Mouse (Mus musculus): ENCODE measurements around the gene Fmnl2. TPM values are rescaled to one million over a fixed set of nuclear protein-coding genes. Genes with fewer than 3 reads are reported as not detected.

Gene Fmnl2
- polyA plus RNA-seq, 1 experiment from 2014 or later: 3.3 TPM

- H3K27me3 ChIP-seq (ENCODE audit: control insufficient read depth, insufficient read depth, low read length): no peaks in the 10 kb centered on the region
- WGBS: 43% methylated on average over 4 of the region's 4 CpGs
- no peak overlapping the region for H3K27ac ChIP-seq (ENCODE audit: low read length)
- H3K9me3 ChIP-seq (replicated peaks; ENCODE audit: control insufficient read depth, low read length): no peaks in the 10 kb centered on the region
- H3K4me2 ChIP-seq (ENCODE audit: low read depth, low read length): no peak overlapping the region
- H3K4me1 ChIP-seq (ENCODE audit: control insufficient read depth, insufficient read depth, low read length): peaks cover 35% of the 10 kb centered on the region
- H3K9ac ChIP-seq (ENCODE audit: low read length): no peak overlapping the region
- no peaks in the 10 kb centered on the region for H3K36me3 ChIP-seq (ENCODE audit: control insufficient read depth, insufficient read depth, low read length)
- H3K4me3 ChIP-seq (replicated peaks; ENCODE audit: low read length): no peak overlapping the region
- ATAC-seq (ENCODE audit: insufficient read depth, low FRiP score): no peak
Measured at GRCm38 (mm10) chr2:52989316-52989715, 131.7 kb downstream of the Fmnl2 start.

- Histone ChIP-seq H3K9ac (ENCODE audit: low read length) (no peak overlapping the region), H3K27me3 (ENCODE audit: control insufficient read depth, insufficient read depth, low read length) (no peaks in the 10 kb centered on the region), H3K4me3 (replicated peaks; ENCODE audit: low read length) (no peak overlapping the region), H3K36me3 (ENCODE audit: control insufficient read depth, insufficient read depth, low read length) (no peaks in the 10 kb centered on the region), H3K4me1 (ENCODE audit: control insufficient read depth, insufficient read depth, low read length) (peaks cover 24% of the 10 kb centered on the region), H3K9me3 (replicated peaks; ENCODE audit: control insufficient read depth, low read length) (no peaks in the 10 kb centered on the region), H3K27ac (ENCODE audit: low read length) (peak overlapping the region; percentile 70), H3K4me2 (ENCODE audit: low read depth, low read length) (0 out of 2 replicates have a peak overlapping the region, but pooled peaks have one; percentile 22)
- 45% methylated on average over 9 of the region's 9 CpGs for WGBS
- no peak for ATAC-seq (ENCODE audit: insufficient read depth, low FRiP score)
Measured at GRCm38 (mm10) chr2:52990874-52991687, 133.4 kb downstream of the Fmnl2 start.

- H3K9me3 ChIP-seq (replicated peaks; ENCODE audit: control insufficient read depth, low read length): no peaks in the 10 kb centered on the region
- ATAC-seq (ENCODE audit: insufficient read depth, low FRiP score): no peak
- H3K27me3 ChIP-seq (ENCODE audit: control insufficient read depth, insufficient read depth, low read length): no peaks in the 10 kb centered on the region
- H3K4me2 ChIP-seq (ENCODE audit: low read depth, low read length): 0 out of 2 replicates have a peak overlapping the region, but pooled peaks have one; percentile 22
- no peak overlapping the region for H3K4me3 ChIP-seq (replicated peaks; ENCODE audit: low read length)
- WGBS: 40% methylated on average over 5 of the region's 5 CpGs
- H3K27ac ChIP-seq (ENCODE audit: low read length): peak overlapping the region; percentile 70
- H3K9ac ChIP-seq (ENCODE audit: low read length): no peak overlapping the region
- H3K4me1 ChIP-seq (ENCODE audit: control insufficient read depth, insufficient read depth, low read length): peaks cover 24% of the 10 kb centered on the region
- H3K36me3 ChIP-seq (ENCODE audit: control insufficient read depth, insufficient read depth, low read length): no peaks in the 10 kb centered on the region
Measured at GRCm38 (mm10) chr2:52991688-52992194, 134.1 kb downstream of the Fmnl2 start.

- 89% methylated on average over 7 of the region's 7 CpGs for WGBS
- no peak overlapping the region for H3K9ac ChIP-seq (ENCODE audit: low read length)
- H3K9me3 ChIP-seq (replicated peaks; ENCODE audit: control insufficient read depth, low read length): no peaks in the 10 kb centered on the region
- H3K4me2 ChIP-seq (ENCODE audit: low read depth, low read length): no peak overlapping the region
- H3K27ac ChIP-seq (ENCODE audit: low read length): no peak overlapping the region
- H3K4me3 ChIP-seq (replicated peaks; ENCODE audit: low read length): no peak overlapping the region
- no peaks in the 10 kb centered on the region for H3K36me3 ChIP-seq (ENCODE audit: control insufficient read depth, insufficient read depth, low read length)
- no peak for ATAC-seq (ENCODE audit: insufficient read depth, low FRiP score)
- H3K27me3 ChIP-seq (ENCODE audit: control insufficient read depth, insufficient read depth, low read length): no peaks in the 10 kb centered on the region
- peaks cover 12% of the 10 kb centered on the region for H3K4me1 ChIP-seq (ENCODE audit: control insufficient read depth, insufficient read depth, low read length)
Measured at GRCm38 (mm10) chr2:52993241-52993640, 135.6 kb downstream of the Fmnl2 start.

GRCm38 (mm10) chr2:52994526-52994925 is 136.9 kb downstream of the Fmnl2 start:
- Histone ChIP-seq H3K4me3 (replicated peaks; ENCODE audit: low read length) (no peak overlapping the region), H3K9ac (ENCODE audit: low read length) (no peak overlapping the region), H3K4me2 (ENCODE audit: low read depth, low read length) (no peak overlapping the region), H3K27ac (ENCODE audit: low read length) (no peak overlapping the region), H3K27me3 (ENCODE audit: control insufficient read depth, insufficient read depth, low read length) (no peaks in the 10 kb centered on the region), H3K36me3 (ENCODE audit: control insufficient read depth, insufficient read depth, low read length) (no peaks in the 10 kb centered on the region), H3K4me1 (ENCODE audit: control insufficient read depth, insufficient read depth, low read length) (peaks cover 12% of the 10 kb centered on the region), H3K9me3 (replicated peaks; ENCODE audit: control insufficient read depth, low read length) (no peaks in the 10 kb centered on the region)
- 80% methylated on average over 9 of the region's 9 CpGs for WGBS
- ATAC-seq (ENCODE audit: insufficient read depth, low FRiP score): no peak

GRCm38 (mm10) chr2:52997955-52998750 is 140.5 kb downstream of the Fmnl2 start:
- no peaks in the 10 kb centered on the region for H3K36me3 ChIP-seq (ENCODE audit: control insufficient read depth, insufficient read depth, low read length)
- H3K27ac ChIP-seq (ENCODE audit: low read length): no peak overlapping the region; the same call in 1 of the 2 replicates
- no peaks in the 10 kb centered on the region for H3K27me3 ChIP-seq (ENCODE audit: control insufficient read depth, insufficient read depth, low read length)
- no peaks in the 10 kb centered on the region; the same call in 1 of the 2 replicates for H3K4me1 ChIP-seq (ENCODE audit: control insufficient read depth, insufficient read depth, low read length)
- WGBS: 68% methylated on average over 15 of the region's 15 CpGs
- no peak overlapping the region for H3K4me2 ChIP-seq (ENCODE audit: low read depth, low read length)
- ATAC-seq (ENCODE audit: insufficient read depth, low FRiP score): no peak
- no peaks in the 10 kb centered on the region for H3K9me3 ChIP-seq (replicated peaks; ENCODE audit: control insufficient read depth, low read length)
- H3K9ac ChIP-seq (ENCODE audit: low read length): no peak overlapping the region; the same call in 1 of the 2 replicates
- no peak overlapping the region for H3K4me3 ChIP-seq (replicated peaks; ENCODE audit: low read length)

- no peaks in the 10 kb centered on the region for H3K27me3 ChIP-seq (ENCODE audit: control insufficient read depth, insufficient read depth, low read length)
- no peak for ATAC-seq (ENCODE audit: insufficient read depth, low FRiP score)
- no peaks in the 10 kb centered on the region for H3K9me3 ChIP-seq (replicated peaks; ENCODE audit: control insufficient read depth, low read length)
- no peak overlapping the region for H3K4me3 ChIP-seq (replicated peaks; ENCODE audit: low read length)
- 35% methylated on average over 3 of the region's 3 CpGs for WGBS
- H3K27ac ChIP-seq (ENCODE audit: low read length): no peak overlapping the region
- H3K4me1 ChIP-seq (ENCODE audit: control insufficient read depth, insufficient read depth, low read length): no peaks in the 10 kb centered on the region; the same call in 1 of the 2 replicates
- H3K9ac ChIP-seq (ENCODE audit: low read length): no peak overlapping the region
- no peak overlapping the region for H3K4me2 ChIP-seq (ENCODE audit: low read depth, low read length)
- no peaks in the 10 kb centered on the region for H3K36me3 ChIP-seq (ENCODE audit: control insufficient read depth, insufficient read depth, low read length)
Measured at GRCm38 (mm10) chr2:52999524-52999969, 141.9 kb downstream of the Fmnl2 start.

GRCm38 (mm10) chr2:53000446-53000845 is 142.8 kb downstream of the Fmnl2 start:
- H3K36me3 ChIP-seq (ENCODE audit: control insufficient read depth, insufficient read depth, low read length): no peaks in the 10 kb centered on the region
- no peak for ATAC-seq (ENCODE audit: insufficient read depth, low FRiP score)
- H3K9me3 ChIP-seq (replicated peaks; ENCODE audit: control insufficient read depth, low read length): no peaks in the 10 kb centered on the region
- 90% methylated on average over 3 of the region's 3 CpGs for WGBS
- H3K9ac ChIP-seq (ENCODE audit: low read length): no peak overlapping the region
- H3K27me3 ChIP-seq (ENCODE audit: control insufficient read depth, insufficient read depth, low read length): no peaks in the 10 kb centered on the region
- no peak overlapping the region for H3K4me2 ChIP-seq (ENCODE audit: low read depth, low read length)
- H3K4me1 ChIP-seq (ENCODE audit: control insufficient read depth, insufficient read depth, low read length): no peaks in the 10 kb centered on the region; the same call in 1 of the 2 replicates
- H3K4me3 ChIP-seq (replicated peaks; ENCODE audit: low read length): no peak overlapping the region
- no peak overlapping the region for H3K27ac ChIP-seq (ENCODE audit: low read length)

- no peak for ATAC-seq (ENCODE audit: insufficient read depth, low FRiP score)
- WGBS: 82% methylated on average over 7 of the region's 7 CpGs
- no peaks in the 10 kb centered on the region for H3K4me1 ChIP-seq (ENCODE audit: control insufficient read depth, insufficient read depth, low read length)
Measured at GRCm38 (mm10) chr2:53006161-53006560, 148.5 kb downstream of the Fmnl2 start.

More at GRCm38 (mm10) chr2:53006161-53006560, 148.5 kb downstream of the Fmnl2 start:
- H3K4me2 ChIP-seq (ENCODE audit: low read depth, low read length): no peak overlapping the region
- no peaks in the 10 kb centered on the region for H3K27me3 ChIP-seq (ENCODE audit: control insufficient read depth, insufficient read depth, low read length)
- no peaks in the 10 kb centered on the region for H3K9me3 ChIP-seq (replicated peaks; ENCODE audit: control insufficient read depth, low read length)
- no peak overlapping the region for H3K9ac ChIP-seq (ENCODE audit: low read length)
- H3K27ac ChIP-seq (ENCODE audit: low read length): no peak overlapping the region
- H3K4me3 ChIP-seq (replicated peaks; ENCODE audit: low read length): no peak overlapping the region
- H3K36me3 ChIP-seq (ENCODE audit: control insufficient read depth, insufficient read depth, low read length): no peaks in the 10 kb centered on the region
